Mouse (Mus musculus): ENCODE measurements around the gene Ptafr. TPM values are rescaled to one million over a fixed set of nuclear protein-coding genes. Genes with fewer than 3 reads are reported as not detected.
"Not testable (repeated sequence)": the region's sequence is repeated elsewhere in the genome, so short reads cannot be mapped to it uniquely, and the experiment has no call there.

Gene Ptafr
- polyA plus RNA-seq, 1 experiment from 2014 or later: 1.0 TPM

DNA sequence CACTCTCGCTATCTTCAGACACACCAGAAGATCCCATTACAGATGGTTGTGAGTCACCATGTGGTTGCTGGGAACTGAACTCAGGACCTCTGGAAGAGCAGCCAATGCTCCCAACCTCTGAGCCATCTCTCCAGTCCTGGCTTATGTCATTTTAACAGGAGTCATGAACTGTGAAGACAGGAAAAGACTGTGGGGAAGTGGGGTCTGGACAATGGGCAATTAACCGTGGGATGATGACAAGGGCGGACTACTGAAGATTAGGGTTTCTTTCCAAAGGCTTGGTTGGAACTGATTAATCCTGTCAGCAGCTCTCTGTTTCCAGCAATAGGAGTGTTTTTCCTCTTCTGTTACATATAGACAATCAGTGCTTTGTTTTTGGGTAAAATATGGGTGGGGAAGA lies 35.9 kb downstream of the Ptafr start:
- Histone ChIP-seq H3K9me3 (ENCODE audit: low read length) (no peaks in the 10 kb centered on the region), H3K4me3 (ENCODE audit: low read depth, low read length) (no peak overlapping the region), H3K36me3 (replicated peaks; ENCODE audit: insufficient read depth, low read length) (no peaks in the 10 kb centered on the region), H3K4me1 (ENCODE audit: insufficient read depth) (peaks cover 2% of the 10 kb centered on the region; the same call in 1 of the 2 replicates), H3K9ac (replicated peaks) (no peak overlapping the region), H3K27me3 (ENCODE audit: insufficient read depth, low read length) (no peaks in the 10 kb centered on the region), H3K4me2 (ENCODE audit: low read depth, low read length) (no peak overlapping the region), H3K27ac (ENCODE audit: low read depth) (no peak overlapping the region)
- DNase-seq: no peak
- 74% methylated on average over 3 of the region's 3 CpGs for WGBS (ENCODE audit: insufficient replicate concordance)
- TF ChIP-seq CTCF (IDR thresholded peaks at IDR 0.05; ENCODE audit: low read depth) (no peak), EP300 (IDR thresholded peaks at IDR 0.05; ENCODE audit: low read depth) (no peak)
- no peak for ATAC-seq

DNA sequence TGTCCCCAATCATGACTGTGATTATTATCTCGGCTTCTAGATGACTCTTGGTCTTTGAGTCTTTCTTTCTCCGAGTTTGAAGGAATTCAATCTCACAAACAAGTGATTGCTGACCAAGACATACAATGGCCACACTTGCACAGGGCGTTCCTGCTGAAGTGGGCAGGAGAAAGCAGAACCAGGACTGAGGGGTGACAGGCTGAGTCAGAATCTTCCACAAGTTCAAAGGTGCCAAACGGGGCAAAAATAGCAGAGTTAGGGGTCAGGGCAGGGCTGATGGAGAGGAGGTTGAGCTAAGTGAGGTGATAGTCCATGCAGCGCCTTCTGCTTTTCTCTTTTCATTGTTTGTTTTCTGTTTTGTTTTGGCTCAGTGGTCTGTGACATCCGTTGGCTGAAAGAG lies 36.6 kb downstream of the Ptafr start:
- Histone ChIP-seq H3K4me2 (ENCODE audit: low read depth, low read length) (no peak overlapping the region), H3K4me1 (ENCODE audit: insufficient read depth) (peaks cover 2% of the 10 kb centered on the region; the same call in 1 of the 2 replicates), H3K9me3 (ENCODE audit: low read length) (no peaks in the 10 kb centered on the region), H3K27me3 (ENCODE audit: insufficient read depth, low read length) (no peaks in the 10 kb centered on the region), H3K27ac (ENCODE audit: low read depth) (no peak overlapping the region), H3K4me3 (ENCODE audit: low read depth, low read length) (no peak overlapping the region), H3K36me3 (replicated peaks; ENCODE audit: insufficient read depth, low read length) (no peaks in the 10 kb centered on the region), H3K9ac (replicated peaks) (no peak overlapping the region)
- ATAC-seq (0 out of 2 replicates have a peak, but pooled peaks have one; percentile 23), DNase-seq (no peak)
- WGBS (ENCODE audit: insufficient replicate concordance): 72% methylated on average over 6 of the region's 6 CpGs
- TF ChIP-seq CTCF (IDR thresholded peaks at IDR 0.05; ENCODE audit: low read depth) (no peak), EP300 (IDR thresholded peaks at IDR 0.05; ENCODE audit: low read depth) (no peak)

DNA sequence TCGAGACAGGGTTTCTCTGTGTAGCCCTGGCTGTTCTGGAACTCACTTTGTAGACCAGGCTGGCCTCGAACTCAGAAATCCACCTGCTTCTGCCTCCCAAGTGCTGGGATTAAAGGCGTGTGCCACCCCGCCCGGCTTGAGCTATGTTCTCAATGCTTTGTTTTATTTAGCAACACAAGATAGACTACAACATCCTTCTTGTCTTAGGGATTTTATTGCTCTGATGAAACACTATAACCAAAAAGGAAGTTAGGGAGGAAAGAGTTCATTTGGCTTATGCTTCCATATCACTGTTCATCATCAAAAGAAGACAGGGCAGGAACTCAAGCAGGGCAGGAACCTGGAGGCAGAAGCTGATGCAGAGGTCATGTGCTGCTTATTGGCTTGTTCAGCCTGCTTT lies 37.4 kb downstream of the Ptafr start:
- H3K27me3 ChIP-seq (ENCODE audit: insufficient read depth, low read length); ATAC-seq; H3K36me3 ChIP-seq (replicated peaks; ENCODE audit: insufficient read depth, low read length); H3K9me3 ChIP-seq (ENCODE audit: low read length); H3K4me3 ChIP-seq (ENCODE audit: low read depth, low read length); H3K4me2 ChIP-seq (ENCODE audit: low read depth, low read length); H3K9ac ChIP-seq (replicated peaks); H3K27ac ChIP-seq (ENCODE audit: low read depth); H3K4me1 ChIP-seq (ENCODE audit: insufficient read depth); DNase-seq: not testable (repeated sequence)
- WGBS (ENCODE audit: insufficient replicate concordance): 67% methylated on average over 4 of the region's 5 CpGs

DNA sequence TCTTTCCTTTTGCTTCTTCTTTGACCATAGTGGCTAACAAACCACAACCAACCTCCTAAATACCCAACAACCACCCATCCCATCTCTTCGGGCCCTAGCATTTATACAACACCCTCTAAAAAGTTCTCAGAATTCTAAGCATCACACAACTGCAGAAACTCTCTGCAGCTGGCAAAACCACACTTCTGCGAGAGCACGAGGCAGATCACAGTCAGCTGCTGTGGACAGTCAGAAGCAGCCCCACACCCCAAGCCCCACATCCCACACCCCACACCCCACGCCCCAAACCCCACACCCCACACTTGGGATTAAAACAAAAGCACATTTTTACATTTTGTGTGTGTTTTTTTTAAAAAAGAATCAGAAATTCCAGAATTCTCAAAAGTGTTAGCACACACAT lies 39.6 kb downstream of the Ptafr start:
- H3K4me3 ChIP-seq (ENCODE audit: low read depth, low read length): no peak overlapping the region
- no peak overlapping the region for H3K4me2 ChIP-seq (ENCODE audit: low read depth, low read length)
- H3K4me1 ChIP-seq (ENCODE audit: insufficient read depth): 0 out of 2 replicates have a peak, but pooled peaks cover 2% of the 10 kb centered on the region
- no peaks in the 10 kb centered on the region for H3K9me3 ChIP-seq (ENCODE audit: low read length)
- WGBS (ENCODE audit: insufficient replicate concordance): 67% methylated on average over 4 of the region's 4 CpGs
- TF ChIP-seq EP300 (IDR thresholded peaks at IDR 0.05; ENCODE audit: low read depth) (no peak), CTCF (IDR thresholded peaks at IDR 0.05; ENCODE audit: low read depth) (no peak)
- no peaks in the 10 kb centered on the region for H3K36me3 ChIP-seq (replicated peaks; ENCODE audit: insufficient read depth, low read length)
- H3K27me3 ChIP-seq (ENCODE audit: insufficient read depth, low read length): no peaks in the 10 kb centered on the region
- no peak overlapping the region for H3K9ac ChIP-seq (replicated peaks)
- ATAC-seq: no peak
- no peak overlapping the region for H3K27ac ChIP-seq (ENCODE audit: low read depth)
- DNase-seq: no peak

DNA sequence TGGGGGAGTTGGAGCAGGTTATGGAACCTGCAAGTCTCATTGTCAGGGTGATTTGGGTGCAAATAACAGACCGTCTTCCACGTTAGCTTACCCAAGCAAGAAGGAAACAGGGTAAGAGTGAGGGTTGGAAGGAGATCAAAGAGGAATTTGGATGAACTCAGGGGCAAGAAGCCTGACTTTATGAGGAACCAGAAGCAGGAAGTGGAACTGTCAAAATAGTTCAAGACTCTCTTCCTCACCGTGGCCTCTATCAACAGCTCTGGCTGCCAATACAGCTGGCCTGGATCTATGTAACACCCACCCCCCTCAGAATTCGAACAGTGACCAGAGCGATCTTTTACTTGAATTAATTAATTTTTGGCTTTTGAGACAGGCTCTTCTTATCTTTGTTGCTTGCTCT lies 41.9 kb downstream of the Ptafr start:
- no peak overlapping the region for H3K4me3 ChIP-seq (ENCODE audit: low read depth, low read length)
- no peaks in the 10 kb centered on the region for H3K9me3 ChIP-seq (ENCODE audit: low read length)
- DNase-seq (no peak), ATAC-seq (no peak)
- H3K4me2 ChIP-seq (ENCODE audit: low read depth, low read length): no peak overlapping the region
- peak overlapping the region; percentile 61; the same call in 1 of the 2 replicates for H3K27ac ChIP-seq (ENCODE audit: low read depth)
- 34% methylated on average over 5 of the region's 5 CpGs for WGBS (ENCODE audit: insufficient replicate concordance)
- TF ChIP-seq EP300 (IDR thresholded peaks at IDR 0.05; ENCODE audit: low read depth) (no peak), CTCF (IDR thresholded peaks at IDR 0.05; ENCODE audit: low read depth) (no peak)
- peaks cover 5% of the 10 kb centered on the region; the same call in 1 of the 2 replicates for H3K4me1 ChIP-seq (ENCODE audit: insufficient read depth)
- no peaks in the 10 kb centered on the region for H3K27me3 ChIP-seq (ENCODE audit: insufficient read depth, low read length)
- no peaks in the 10 kb centered on the region for H3K36me3 ChIP-seq (replicated peaks; ENCODE audit: insufficient read depth, low read length)
- H3K9ac ChIP-seq (replicated peaks): no peak overlapping the region

DNA sequence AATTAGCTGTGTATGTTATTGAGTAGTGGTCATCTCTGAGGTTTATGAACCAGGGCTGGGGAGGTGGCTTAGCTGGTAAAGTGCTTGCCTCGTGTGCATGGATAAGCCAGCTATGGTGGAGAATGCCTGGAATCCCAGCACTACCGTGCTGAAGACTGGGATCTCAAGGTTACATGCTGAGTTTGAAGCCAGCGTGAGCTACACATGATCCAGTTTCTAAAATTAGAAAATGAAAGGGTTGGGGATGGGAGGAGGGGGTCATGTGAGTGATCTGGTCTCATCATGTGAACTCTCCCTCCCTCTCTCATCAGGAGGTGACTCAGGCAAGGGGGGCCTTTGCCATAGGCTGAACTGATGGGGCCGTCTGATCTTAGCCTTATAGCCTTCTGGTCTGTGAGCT lies 44.3 kb downstream of the Ptafr start:
- Histone ChIP-seq H3K9ac (replicated peaks) (no peak overlapping the region), H3K36me3 (replicated peaks; ENCODE audit: insufficient read depth, low read length) (no peaks in the 10 kb centered on the region), H3K27ac (ENCODE audit: low read depth) (no peak overlapping the region), H3K27me3 (ENCODE audit: insufficient read depth, low read length) (no peaks in the 10 kb centered on the region), H3K4me1 (ENCODE audit: insufficient read depth) (peaks cover 5% of the 10 kb centered on the region; the same call in 1 of the 2 replicates), H3K4me3 (ENCODE audit: low read depth, low read length) (no peak overlapping the region), H3K9me3 (ENCODE audit: low read length) (no peaks in the 10 kb centered on the region), H3K4me2 (ENCODE audit: low read depth, low read length) (no peak overlapping the region)
- no peak for TF ChIP-seq CTCF (IDR thresholded peaks at IDR 0.05; ENCODE audit: low read depth)
- TF ChIP-seq EP300 (IDR thresholded peaks at IDR 0.05; ENCODE audit: low read depth): no peak
- DNase-seq (no peak), ATAC-seq (no peak)
- WGBS (ENCODE audit: insufficient replicate concordance): 58% methylated on average over 4 of the region's 4 CpGs
